Mouse (Mus musculus) midbrain, postnatal 0 days (tissue): ENCODE measurements around the gene Chrm3. TPM values are rescaled to one million over a fixed set of nuclear protein-coding genes. Genes with fewer than 3 reads are reported as not detected.

Experiments used
- ATAC-seq: fragments of 200-750 bp; cut with Nextera tagmentation; 2 replicates; pipeline ENCODE4 v1.8.0; 2017; ENCODE audit warnings: moderate number of reproducible peaks, mild to moderate bottlenecking, moderate TSS enrichment, moderate library complexity; ENCODE audit not compliant: low FRiP score
- DNase-seq: peaks from one replicate; pipeline ENCODE4 v3.0.0-alpha.2; 2015; ENCODE audit warnings: low spot score
- H3K27ac ChIP-seq: fragments of 300-500 bp; sonication (generic); 2 replicates; pipeline ENCODE4 v1.5.1; 2014; ENCODE audit warnings: low read depth, mild to moderate bottlenecking, low read length, mixed read lengths
- H3K27me3 ChIP-seq: fragments of 300-500 bp; sonication (generic); 2 replicates; pipeline ENCODE4 v1.6.1; 2014; ENCODE audit warnings: low read length, control low read depth, mixed read lengths; ENCODE audit not compliant: insufficient read depth
- H3K36me3 ChIP-seq: fragments of 300-500 bp; sonication (generic); 2 replicates; pipeline ENCODE4 v1.6.1; 2014; ENCODE audit warnings: low read length, control low read depth, mixed read lengths; ENCODE audit not compliant: insufficient read depth
- H3K4me1 ChIP-seq: fragments of 300-500 bp; sonication (generic); 2 replicates; pipeline ENCODE4 v1.6.1; 2014; ENCODE audit warnings: mild to moderate bottlenecking, control low read depth, antibody characterized with exemption, low read length, mixed read lengths; ENCODE audit not compliant: insufficient read depth
- H3K4me2 ChIP-seq: fragments of 300-500 bp; sonication (generic); 2 replicates; pipeline ENCODE4 v1.6.1; 2014; ENCODE audit warnings: low read depth, mild to moderate bottlenecking, low read length, mixed read lengths; ENCODE audit not compliant: poor library complexity, severe bottlenecking
- H3K4me3 ChIP-seq: fragments of 300-500 bp; sonication (generic); 2 replicates; pipeline ENCODE4 v1.5.1; 2014; ENCODE audit warnings: low read depth, mild to moderate bottlenecking, low read length, moderate library complexity
- H3K9ac ChIP-seq: fragments of 300-500 bp; sonication (generic); replicated peaks from 2 replicates; pipeline ENCODE4 v1.6.1; 2014; ENCODE audit warnings: mild to moderate bottlenecking, low read length, moderate library complexity, mixed read lengths; ENCODE audit not compliant: poor library complexity, severe bottlenecking
- H3K9me3 ChIP-seq: fragments of 300-500 bp; sonication (generic); 2 replicates; pipeline ENCODE4 v1.6.1; 2016; ENCODE audit warnings: low read length, control low read depth
- CTCF ChIP-seq: IDR thresholded peaks from 2 replicates; pipeline ENCODE4 v1.5.1; 2016; ENCODE audit warnings: antibody characterized with exemption, mild to moderate bottlenecking
- WGBS: fragments of 180-500 bp; shearing (Covaris S2); extraction: QIAGEN DNeasy Blood & Tissue Kit; methylation state at CpG from one replicate; pipeline ENCODE4 v1.1.7; 2014; 5-methylcytosine and 5-hydroxymethylcytosine counted together
- polyA plus RNA-seq: library from polyadenylated mRNA; unstranded; fragments of >200 nt; fragmentation: Nextera tagmentation; extraction: Ambion mirVana; gene quantifications from 2 replicates; pipeline ENCODE4 v1.2.1, GENCODE M21; 2015
- total RNA-seq: library from RNA; depleted of rRNA; stranded (reverse); fragments of >200 nt; gene quantifications from 2 replicates; pipeline ENCODE4 v1.2.3, GENCODE M21; 2014

The Chrm3 gene
- total and polyA plus RNA-seq, 2 experiments from 2014 or later = 3.9 to 27.3 TPM

- no peaks in the 10 kb centered on the region for H3K36me3 ChIP-seq
- H3K4me3 ChIP-seq = no peak overlapping the region
- ATAC-seq = no peak
- TF ChIP-seq CTCF = no peak
- H3K27me3 ChIP-seq = no peaks in the 10 kb centered on the region
- H3K4me1 ChIP-seq = no peaks in the 10 kb centered on the region
- H3K9ac ChIP-seq = no peak overlapping the region
- no peak overlapping the region for H3K4me2 ChIP-seq
- H3K9me3 ChIP-seq = no peaks in the 10 kb centered on the region
- H3K27ac ChIP-seq = no peak overlapping the region
- DNase-seq = no peak
- WGBS = 55% methylated on average over 1 of the region's 1 CpGs
These were observed 301.7 kb downstream of the Chrm3 start for GRCm38 (mm10) chr13:10058993-10059392.

- ATAC-seq (no peak), DNase-seq (no peak)
- H3K4me2 ChIP-seq = no peak overlapping the region
- no peak overlapping the region for H3K9ac ChIP-seq
- H3K36me3 ChIP-seq = no peaks in the 10 kb centered on the region
- no peak overlapping the region for H3K27ac ChIP-seq
- no peaks in the 10 kb centered on the region for H3K4me1 ChIP-seq
- WGBS = 74% methylated on average over 2 of the region's 2 CpGs
- H3K4me3 ChIP-seq = no peak overlapping the region
- H3K27me3 ChIP-seq = no peaks in the 10 kb centered on the region
- no peaks in the 10 kb centered on the region for H3K9me3 ChIP-seq
- TF ChIP-seq CTCF = no peak
These were observed 302.9 kb downstream of the Chrm3 start for GRCm38 (mm10) chr13:10057644-10058198.

GRCm38 (mm10) chr13:10054086-10054485, 306.6 kb downstream of the Chrm3 start:
- Histone ChIP-seq H3K4me2 (no peak overlapping the region), H3K36me3 (no peaks in the 10 kb centered on the region), H3K27ac (no peak overlapping the region), H3K27me3 (no peaks in the 10 kb centered on the region), H3K9me3 (no peaks in the 10 kb centered on the region), H3K4me1 (no peaks in the 10 kb centered on the region), H3K9ac (no peak overlapping the region), H3K4me3 (no peak overlapping the region)
- no peak for TF ChIP-seq CTCF
- no peak for ATAC-seq
- no peak for DNase-seq

GRCm38 (mm10) chr13:10053301-10053889, 307.3 kb downstream of the Chrm3 start:
- Histone ChIP-seq H3K27me3 (no peaks in the 10 kb centered on the region), H3K4me3 (no peak overlapping the region), H3K9me3 (no peaks in the 10 kb centered on the region), H3K36me3 (no peaks in the 10 kb centered on the region), H3K4me2 (no peak overlapping the region), H3K9ac (no peak overlapping the region), H3K4me1 (no peaks in the 10 kb centered on the region), H3K27ac (no peak overlapping the region)
- 91% methylated on average over 8 of the region's 8 CpGs for WGBS
- TF ChIP-seq CTCF = no peak
- ATAC-seq (no peak), DNase-seq (no peak)

DNA sequence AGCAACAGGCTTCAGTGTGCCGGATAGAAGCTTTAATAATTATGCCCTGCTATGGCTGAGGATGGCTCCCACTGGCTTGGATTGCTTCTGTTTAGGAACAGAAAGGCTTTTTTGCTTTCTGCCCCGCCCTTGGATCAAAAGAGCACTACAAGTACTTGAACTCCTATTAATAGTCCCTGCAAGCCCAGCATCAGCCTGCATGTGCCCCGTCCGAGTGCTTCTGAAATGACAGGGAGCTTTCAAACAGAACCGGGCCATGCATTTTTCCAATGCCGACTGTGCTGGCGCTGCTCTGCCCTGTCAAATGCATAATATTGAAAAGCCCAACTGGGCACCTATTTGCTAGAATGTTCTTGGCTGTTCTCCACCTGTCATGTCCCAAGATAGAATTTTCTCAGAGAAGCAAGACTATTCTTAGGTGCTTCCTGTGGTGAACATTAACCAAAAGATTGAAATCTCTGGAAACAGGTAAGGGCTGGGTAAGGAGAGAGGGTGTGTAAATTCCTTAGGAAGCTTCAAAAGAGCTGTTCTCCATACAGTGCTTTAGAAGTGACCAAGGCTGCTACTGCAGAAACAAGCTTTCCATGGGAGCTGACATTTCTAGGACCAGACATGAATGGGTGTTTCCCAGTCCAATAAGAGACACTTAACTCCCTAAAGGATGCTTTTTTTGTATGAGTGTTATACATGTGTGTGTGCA, 314.8 kb downstream of the Chrm3 start:
- Histone ChIP-seq H3K9ac (no peak overlapping the region), H3K9me3 (no peaks in the 10 kb centered on the region), H3K4me1 (no peaks in the 10 kb centered on the region), H3K4me2 (no peak overlapping the region), H3K27me3 (no peaks in the 10 kb centered on the region), H3K4me3 (no peak overlapping the region), H3K36me3 (no peaks in the 10 kb centered on the region), H3K27ac (no peak overlapping the region)
- ATAC-seq (no peak), DNase-seq (no peak)
- 82% methylated on average over 7 of the region's 7 CpGs for WGBS
- no peak for TF ChIP-seq CTCF

DNA sequence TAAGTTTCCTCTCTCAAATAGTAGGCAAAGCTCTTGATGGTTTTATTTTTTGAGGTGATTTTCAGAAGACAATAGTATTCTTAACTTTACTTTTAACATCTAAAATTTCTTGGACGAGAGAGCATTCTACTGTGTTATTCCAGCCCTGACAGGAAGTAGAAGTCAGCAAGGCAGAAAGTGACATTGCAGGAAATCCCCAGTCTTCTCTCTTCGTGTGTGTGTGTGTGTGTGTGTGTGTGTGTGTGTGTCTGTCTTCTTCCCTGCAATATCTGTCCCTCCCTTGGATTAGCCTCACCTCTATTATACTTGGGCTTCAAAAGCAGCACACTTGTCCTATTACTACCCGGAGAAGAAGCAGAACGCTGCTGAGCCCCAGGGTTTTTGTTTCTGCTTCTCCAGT, 316.6 kb downstream of the Chrm3 start:
- no peak for ATAC-seq
- Histone ChIP-seq H3K36me3 (no peaks in the 10 kb centered on the region), H3K27me3 (no peaks in the 10 kb centered on the region), H3K4me2 (no peak overlapping the region), H3K9me3 (no peaks in the 10 kb centered on the region), H3K4me3 (no peak overlapping the region), H3K9ac (no peak overlapping the region), H3K4me1 (no peaks in the 10 kb centered on the region), H3K27ac (no peak overlapping the region)
- TF ChIP-seq CTCF = no peak
- DNase-seq = no peak
- WGBS = 63% methylated on average over 4 of the region's 4 CpGs
